Mouse (Mus musculus): ENCODE data around the gene S100a7a. TPM values are rescaled to one million over a fixed set of nuclear protein-coding genes. Genes with fewer than 3 reads are reported as not detected.

The S100a7a gene
- polyA plus RNA-seq, 1 experiment from 2014 or later: not detected

DNA sequence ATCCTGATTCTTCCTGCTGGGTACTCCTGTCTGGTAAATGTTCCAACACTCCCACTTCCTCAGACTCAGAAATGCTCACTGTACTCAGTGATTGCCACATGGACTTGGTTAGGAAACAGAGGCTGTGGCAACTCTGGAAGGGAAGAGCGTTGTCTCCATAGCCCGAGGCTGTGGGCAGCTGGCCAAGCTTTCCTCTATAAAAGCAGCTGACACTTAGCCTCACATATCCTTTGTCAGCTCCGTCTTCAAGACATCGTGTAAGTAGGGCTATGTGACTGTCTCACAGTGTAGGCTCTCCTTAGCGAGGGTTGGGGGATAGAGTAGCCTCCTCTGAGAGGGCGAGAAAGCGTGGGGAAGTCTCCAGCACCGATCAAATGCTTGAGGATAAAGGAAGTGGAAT is 15.0 kb downstream of the S100a7a start, which contains the start of gene S100a8:
TSS of gene S100a8 (plus strand) at position 133 of the 400 bp plus-strand sequence.
- ATAC-seq (ENCODE audit: low FRiP score): no peak
- H3K4me3 ChIP-seq: no peak within 1 kb of the TSS
- WGBS: 74% methylated on average over 8 of the region's 8 CpGs
- H3K4me1 ChIP-seq: no peaks in the 10 kb centered on the region
- H3K36me3 ChIP-seq: no peaks in the 10 kb centered on the region
- no peak within 1 kb of the TSS for H3K27ac ChIP-seq
- no peaks in the 10 kb centered on the region for H3K9me3 ChIP-seq (replicated peaks)
- no peak within 1 kb of the TSS for H3K4me2 ChIP-seq (replicated peaks)
- H3K27me3 ChIP-seq: no peaks in the 10 kb centered on the region
- H3K9ac ChIP-seq: no peak within 1 kb of the TSS

DNA sequence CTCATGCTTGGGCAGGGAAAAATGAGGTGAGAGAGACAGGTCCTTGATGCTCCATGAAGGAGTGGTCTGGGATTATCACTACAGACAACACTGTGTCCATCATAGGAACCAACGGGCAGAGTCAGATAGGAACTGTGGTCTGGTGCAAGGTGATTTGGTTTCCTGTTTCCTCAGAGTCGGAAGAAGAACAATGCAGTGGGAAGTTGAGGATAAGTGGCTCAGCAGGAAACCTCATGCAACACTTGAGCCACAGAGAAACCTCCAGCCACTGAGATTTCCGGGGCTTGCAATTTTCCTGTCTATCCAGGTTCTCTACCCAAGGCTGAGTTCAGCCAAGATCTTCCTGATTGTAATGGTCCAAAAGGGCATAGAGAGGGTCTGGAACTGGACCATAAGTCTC is 24.8 kb downstream of the S100a7a start:
- H3K9ac ChIP-seq: no peak overlapping the region
- no peak overlapping the region for H3K27ac ChIP-seq
- no peaks in the 10 kb centered on the region for H3K27me3 ChIP-seq
- H3K36me3 ChIP-seq: no peaks in the 10 kb centered on the region
- H3K4me1 ChIP-seq: no peaks in the 10 kb centered on the region
- no peak for ATAC-seq (ENCODE audit: low FRiP score)
- H3K4me3 ChIP-seq: no peak overlapping the region
- no peaks in the 10 kb centered on the region for H3K9me3 ChIP-seq (replicated peaks)
- H3K4me2 ChIP-seq (replicated peaks): no peak overlapping the region
- 70% methylated on average over 3 of the region's 3 CpGs for WGBS

DNA sequence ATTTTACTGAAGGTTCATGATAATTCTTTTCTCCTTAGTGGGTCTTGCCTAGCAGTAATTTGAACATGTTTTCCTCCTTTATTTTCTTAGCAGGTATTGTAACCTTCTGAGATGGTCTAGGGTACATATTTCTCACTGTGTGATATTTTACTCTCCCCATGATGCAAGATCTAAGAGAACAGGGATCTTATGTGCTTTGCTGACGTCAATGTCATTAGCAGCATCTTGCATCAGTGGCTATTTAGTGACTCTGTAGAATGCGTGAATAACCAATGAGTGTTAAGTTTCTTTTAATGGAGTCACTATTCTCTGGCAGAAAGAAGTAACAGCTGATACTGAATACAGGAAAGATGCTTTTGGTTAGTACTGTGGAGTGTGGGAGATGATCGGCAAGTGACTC is 30.1 kb downstream of the S100a7a start:
- no peak overlapping the region for H3K4me3 ChIP-seq
- no peaks in the 10 kb centered on the region for H3K27me3 ChIP-seq
- no peaks in the 10 kb centered on the region for H3K4me1 ChIP-seq
- H3K27ac ChIP-seq: no peak overlapping the region
- H3K4me2 ChIP-seq (replicated peaks): no peak overlapping the region
- WGBS: 88% methylated on average over 3 of the region's 3 CpGs
- H3K36me3 ChIP-seq: no peaks in the 10 kb centered on the region
- no peaks in the 10 kb centered on the region for H3K9me3 ChIP-seq (replicated peaks)
- no peak for ATAC-seq (ENCODE audit: low FRiP score)
- no peak overlapping the region for H3K9ac ChIP-seq

DNA sequence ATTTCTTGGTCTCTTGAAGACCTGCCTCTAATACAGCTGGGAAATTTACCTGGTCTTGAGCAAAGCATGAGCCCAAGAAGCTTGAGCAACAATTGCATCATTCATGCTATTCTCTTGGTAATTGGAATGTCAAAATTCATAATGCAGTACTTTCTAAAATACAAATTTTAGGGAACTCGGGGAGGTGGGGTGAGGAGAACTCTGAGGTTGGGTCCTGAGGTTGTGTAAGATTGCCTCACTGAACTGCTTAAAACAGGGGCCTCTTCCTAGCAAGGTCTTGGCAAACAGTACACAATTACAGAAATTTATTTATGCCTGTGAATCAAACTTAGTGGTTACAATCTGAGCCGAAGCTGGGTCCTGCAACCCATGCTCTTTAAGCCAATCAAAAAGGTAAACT is 33.0 kb downstream of the S100a7a start:
- no peaks in the 10 kb centered on the region for H3K9me3 ChIP-seq (replicated peaks)

DNA sequence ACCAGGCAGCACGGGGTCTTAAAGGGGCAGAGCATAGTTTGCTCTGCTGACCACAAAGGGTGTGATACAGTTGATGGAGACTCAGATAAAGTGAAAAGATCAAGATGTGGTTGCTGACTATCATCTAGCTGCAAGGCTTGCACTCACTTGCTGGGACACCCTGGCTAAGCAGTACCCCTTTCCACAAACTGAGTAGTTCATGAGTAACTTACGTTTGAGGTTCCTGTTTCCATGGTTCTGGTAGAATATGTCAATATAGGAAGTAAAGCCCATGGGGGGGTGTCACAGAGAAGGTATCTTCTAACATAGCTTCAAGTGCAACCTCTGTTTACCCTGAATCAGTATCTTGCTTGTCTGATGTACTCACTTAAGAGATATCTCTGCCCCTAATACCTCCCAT is 39.7 kb downstream of the S100a7a start:
- Histone ChIP-seq H3K4me2 (replicated peaks) (no peak overlapping the region), H3K9ac (no peak overlapping the region), H3K27me3 (no peaks in the 10 kb centered on the region), H3K27ac (no peak overlapping the region), H3K4me3 (no peak overlapping the region), H3K4me1 (no peaks in the 10 kb centered on the region), H3K36me3 (no peaks in the 10 kb centered on the region), H3K9me3 (replicated peaks) (no peaks in the 10 kb centered on the region)
- WGBS: 84% methylated on average over 2 of the region's 2 CpGs
- ATAC-seq (ENCODE audit: low FRiP score): no peak

More for the DNA sequence above, 33.0 kb downstream of the S100a7a start:
- H3K4me1 ChIP-seq: no peaks in the 10 kb centered on the region
- no peak overlapping the region for H3K9ac ChIP-seq
- H3K27me3 ChIP-seq: no peaks in the 10 kb centered on the region
- no peaks in the 10 kb centered on the region for H3K36me3 ChIP-seq
- no peak for ATAC-seq (ENCODE audit: low FRiP score)
- 89% methylated on average over 2 of the region's 2 CpGs for WGBS
- no peak overlapping the region for H3K27ac ChIP-seq
- H3K4me3 ChIP-seq: no peak overlapping the region
- no peak overlapping the region for H3K4me2 ChIP-seq (replicated peaks)

DNA sequence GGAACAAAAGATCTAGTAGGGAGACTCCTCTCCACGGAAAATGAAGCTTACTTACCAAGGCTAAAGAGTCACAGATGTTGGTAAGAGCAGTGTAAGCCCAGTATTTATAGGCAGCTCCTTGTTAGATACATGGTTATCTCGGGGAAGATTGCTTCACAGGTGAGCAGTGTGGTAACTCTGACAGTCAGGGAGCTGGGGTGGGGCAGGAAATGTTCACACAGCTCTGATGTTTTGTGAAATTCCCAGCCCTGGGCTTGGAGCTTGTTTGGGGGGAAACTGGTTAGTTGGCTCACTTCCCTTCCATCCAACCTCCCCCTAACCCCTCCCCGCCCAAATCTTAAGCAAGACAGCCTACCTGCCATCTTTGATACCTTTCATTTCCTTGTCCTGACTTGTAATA is 41.8 kb downstream of the S100a7a start, which contains the start of gene S100a9:
TSS of gene S100a9 (minus strand) at position 109 of the 400 bp plus-strand sequence.
- Histone ChIP-seq H3K4me3 (no peak within 1 kb of the TSS), H3K27ac (no peak within 1 kb of the TSS), H3K4me1 (no peaks in the 10 kb centered on the region), H3K9me3 (replicated peaks) (no peaks in the 10 kb centered on the region), H3K9ac (no peak within 1 kb of the TSS), H3K4me2 (replicated peaks) (no peak within 1 kb of the TSS), H3K36me3 (no peaks in the 10 kb centered on the region), H3K27me3 (no peaks in the 10 kb centered on the region)
- ATAC-seq (ENCODE audit: low FRiP score): no peak
- WGBS: 72% methylated on average over 3 of the region's 3 CpGs

DNA sequence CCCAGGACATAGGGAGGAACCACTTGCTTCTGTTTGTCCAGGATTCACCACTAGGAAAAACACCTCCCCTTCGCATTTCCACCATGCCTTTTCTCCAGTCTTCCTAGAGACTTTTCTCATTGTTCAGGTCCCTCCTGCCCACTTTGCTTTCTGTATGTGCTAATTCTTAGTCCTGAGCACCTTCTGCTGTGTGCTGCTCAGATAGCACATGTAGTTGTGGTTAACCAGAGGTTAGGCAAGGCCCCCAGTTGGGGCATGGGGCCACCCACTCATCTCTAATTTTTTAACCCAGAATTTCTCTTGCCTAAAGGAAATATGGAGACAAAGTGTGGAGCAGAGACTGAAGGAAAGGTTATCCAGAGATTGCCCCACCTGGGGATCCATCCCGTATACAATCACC is 48.4 kb downstream of the S100a7a start:
- H3K4me3 ChIP-seq: no peak overlapping the region
- no peaks in the 10 kb centered on the region for H3K36me3 ChIP-seq
- no peak overlapping the region for H3K4me2 ChIP-seq (replicated peaks)
- H3K9ac ChIP-seq: no peak overlapping the region
- no peak for ATAC-seq (ENCODE audit: low FRiP score)
- WGBS: 84% methylated on average over 2 of the region's 2 CpGs
- H3K27ac ChIP-seq: no peak overlapping the region
- no peaks in the 10 kb centered on the region for H3K4me1 ChIP-seq
- no peaks in the 10 kb centered on the region for H3K9me3 ChIP-seq (replicated peaks)
- H3K27me3 ChIP-seq: no peaks in the 10 kb centered on the region

Other genes starting within 250 kb of the S100a7a start
- gene Ints3, start 220.4 kb upstream of the S100a7a start, polyA plus RNA-seq (2016; fragmentation: Nextera tagmentation; extraction: Ambion mirVana): 40.5 and 44.3 TPM in 2 replicates
- gene Npr1, start 188.2 kb upstream of the S100a7a start, polyA plus RNA-seq (2016; fragmentation: Nextera tagmentation; extraction: Ambion mirVana): 3.8 and 4.1 TPM in 2 replicates
- gene Ilf2, start 177.9 kb upstream of the S100a7a start, polyA plus RNA-seq (2016; fragmentation: Nextera tagmentation; extraction: Ambion mirVana): 292 and 310 TPM in 2 replicates
- gene Snapin, start 163.0 kb upstream of the S100a7a start, polyA plus RNA-seq (2016; fragmentation: Nextera tagmentation; extraction: Ambion mirVana): 80.6 and 89.5 TPM in 2 replicates
- 203 and 218 TPM in 2 replicates for gene Chtop, start 144.5 kb upstream of the S100a7a start, polyA plus RNA-seq (2016; fragmentation: Nextera tagmentation; extraction: Ambion mirVana)
- gene S100a1, start 139.6 kb upstream of the S100a7a start, polyA plus RNA-seq (2016; fragmentation: Nextera tagmentation; extraction: Ambion mirVana): 5.8 and 13.4 TPM in 2 replicates
- 15.3 and 16.4 TPM in 2 replicates for gene S100a13, start 139.6 kb upstream of the S100a7a start, polyA plus RNA-seq (2016; fragmentation: Nextera tagmentation; extraction: Ambion mirVana)
- gene S100a14, start 127.2 kb upstream of the S100a7a start, polyA plus RNA-seq (2016; fragmentation: Nextera tagmentation; extraction: Ambion mirVana): 0.66 TPM in 1 of 2 replicates, not detected in the other
- gene S100a16, start 116.8 kb upstream of the S100a7a start, polyA plus RNA-seq (2016; fragmentation: Nextera tagmentation; extraction: Ambion mirVana): 40.0 and 45.8 TPM in 2 replicates
- 0.59 and 0.63 TPM in 2 replicates for gene S100a3, start 93.4 kb upstream of the S100a7a start, polyA plus RNA-seq (2016; fragmentation: Nextera tagmentation; extraction: Ambion mirVana)
- gene S100a2, start 63.8 kb upstream of the S100a7a start, polyA plus RNA-seq (2016; fragmentation: Nextera tagmentation; extraction: Ambion mirVana): not detected in 2 replicates
- not detected in 2 replicates for gene Gm42674, start 52.1 kb upstream of the S100a7a start, polyA plus RNA-seq (2016; fragmentation: Nextera tagmentation; extraction: Ambion mirVana)
- 1.2 and 1.3 TPM in 2 replicates for gene S100a4, start 50.2 kb upstream of the S100a7a start, polyA plus RNA-seq (2016; fragmentation: Nextera tagmentation; extraction: Ambion mirVana)
- gene S100a5, start 45.5 kb upstream of the S100a7a start, polyA plus RNA-seq (2016; fragmentation: Nextera tagmentation; extraction: Ambion mirVana): not detected in 2 replicates
- gene S100a6, start 41.1 kb upstream of the S100a7a start, polyA plus RNA-seq (2016; fragmentation: Nextera tagmentation; extraction: Ambion mirVana): 28.5 and 30.3 TPM in 2 replicates
- 8.2 and 19.4 TPM in 2 replicates for gene S100a8, start 15.0 kb downstream of the S100a7a start, polyA plus RNA-seq (2016; fragmentation: Nextera tagmentation; extraction: Ambion mirVana)
- 7.9 and 10.2 TPM in 2 replicates for gene S100a9, start 41.7 kb downstream of the S100a7a start, polyA plus RNA-seq (2016; fragmentation: Nextera tagmentation; extraction: Ambion mirVana)
- not detected in 2 replicates for gene Pglyrp4, start 72.9 kb downstream of the S100a7a start, polyA plus RNA-seq (2016; fragmentation: Nextera tagmentation; extraction: Ambion mirVana)
- gene Gm5849, start 123.9 kb downstream of the S100a7a start, polyA plus RNA-seq (2016; fragmentation: Nextera tagmentation; extraction: Ambion mirVana): not detected in 2 replicates

Measured in hindbrain, embryonic 12.5 days (tissue).